Mouse (Mus musculus): Measurements from ENCODE around the gene Leng9.

GRCm38 (mm10) chr7:4163571-4164072 is 13.4 kb upstream of the Leng9 start:
- TF ChIP-seq POLR2A (IDR thresholded peaks at IDR 0.05; ENCODE audit: borderline replicate concordance, control insufficient read depth, low read depth, low read length): no peak
- TF ChIP-seq CTCF (IDR thresholded peaks at IDR 0.05; ENCODE audit: control insufficient read depth, insufficient read depth, low read length): no peak
